Mouse (Mus musculus) cerebellum, adult 9-11 months (tissue): ENCODE data around the gene Lgr5.

Source experiments
- DNase-seq: peaks from one replicate; pipeline ENCODE4 v3.0.0; 2022

The Lgr5 gene

GRCm38 (mm10) chr10:115569712-115570491, 17.7 kb downstream of the Lgr5 start, which contains the start of gene A930009A15Rik:
TSS of gene A930009A15Rik (plus strand) at chr10:115569986.
- DNase-seq = no peak

DNA sequence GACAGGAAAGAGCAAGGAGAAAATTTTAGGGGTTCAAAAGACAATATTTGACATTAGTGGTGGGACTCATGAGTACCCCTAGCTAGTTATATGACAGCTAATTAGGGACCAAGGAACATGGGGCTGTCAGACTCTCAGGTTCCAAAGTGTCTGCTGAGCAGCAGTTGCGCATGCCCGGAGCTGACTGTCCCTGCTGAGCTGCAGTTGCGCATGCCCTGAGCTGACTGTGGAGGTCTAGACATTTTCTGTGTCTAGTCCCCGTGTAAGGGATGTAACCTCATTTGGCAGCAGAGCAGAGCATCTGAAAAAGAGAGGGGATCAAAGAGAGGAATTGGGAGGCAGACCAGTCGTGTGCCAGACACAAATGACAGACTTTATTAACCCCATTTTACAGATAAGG, 23.6 kb downstream of the Lgr5 start:
- DNase-seq = peak; percentile 11

GRCm38 (mm10) chr10:115562911-115563686, 24.5 kb downstream of the Lgr5 start:
- DNase-seq = peak; percentile 67

DNA sequence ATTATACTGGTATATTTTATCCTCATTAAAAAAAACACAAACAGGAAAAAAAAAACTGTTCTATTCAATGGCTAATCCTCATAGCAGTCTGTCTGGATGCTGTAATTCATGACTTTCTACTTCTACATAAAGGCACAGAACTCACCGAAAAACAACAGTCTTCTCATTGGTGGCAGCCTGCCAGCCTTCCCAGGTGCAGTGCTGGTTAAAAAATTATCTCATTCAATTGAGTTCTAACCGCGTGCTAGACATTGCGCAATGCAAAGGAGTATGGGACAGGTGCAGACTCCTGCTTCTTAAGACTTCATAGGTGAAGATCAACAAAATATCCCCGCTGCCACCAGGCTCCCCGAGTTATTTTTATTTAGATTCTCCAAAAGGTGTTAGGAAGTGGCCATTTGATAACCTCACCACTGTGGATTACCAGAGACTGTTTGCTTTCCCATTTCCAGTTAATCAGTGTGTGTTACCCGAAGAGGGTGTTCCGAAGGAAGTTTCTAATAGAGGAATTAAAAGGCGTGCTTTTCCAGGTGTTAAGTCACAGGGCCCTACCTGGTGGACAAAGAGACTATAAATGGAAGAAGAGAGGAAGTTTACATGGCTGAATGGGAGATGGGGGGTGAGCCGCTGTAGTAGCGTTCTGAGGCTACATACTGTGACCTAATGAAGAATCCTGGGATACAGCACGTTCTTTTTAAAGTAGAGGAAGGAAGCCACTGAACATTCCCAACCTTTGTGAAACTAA, 26.3 kb downstream of the Lgr5 start:
- DNase-seq = peak; percentile 45

DNA sequence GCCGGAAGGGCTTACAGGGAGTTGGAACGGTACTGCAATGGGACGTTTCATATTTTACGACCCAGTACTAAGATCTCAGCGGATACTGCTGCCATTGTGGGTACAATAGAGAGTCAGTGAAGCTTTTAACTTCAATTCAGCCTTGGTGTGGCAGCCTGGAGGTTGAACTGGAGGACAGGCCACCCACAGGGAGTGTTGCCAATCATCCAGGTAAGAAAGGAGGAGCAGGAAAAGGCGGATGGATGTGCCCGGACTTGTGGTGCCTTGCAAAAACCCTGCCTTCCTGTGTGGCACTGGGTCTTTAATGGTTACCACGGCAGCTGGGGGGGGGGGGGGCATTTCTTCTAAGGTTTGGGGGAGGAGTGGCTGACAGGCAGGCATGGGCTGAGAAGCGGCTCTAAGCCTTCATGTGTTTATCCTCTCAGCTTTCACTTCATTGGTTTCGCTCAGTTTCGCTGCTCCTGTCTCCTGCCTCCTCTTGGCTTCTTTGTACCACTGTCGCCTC, 30.8 kb downstream of the Lgr5 start:
- no peak for DNase-seq

GRCm38 (mm10) chr10:115555191-115555765, 32.3 kb downstream of the Lgr5 start:
- DNase-seq = no peak

- DNase-seq = no peak
Measured at GRCm38 (mm10) chr10:115553352-115554113, 34.0 kb downstream of the Lgr5 start.

GRCm38 (mm10) chr10:115551069-115551468, 36.5 kb downstream of the Lgr5 start:
- no peak for DNase-seq

GRCm38 (mm10) chr10:115550253-115550652, 37.3 kb downstream of the Lgr5 start:
- DNase-seq = no peak

- DNase-seq = no peak
Measured at GRCm38 (mm10) chr10:115542917-115543316, 44.7 kb downstream of the Lgr5 start.

- no peak for DNase-seq
Measured at GRCm38 (mm10) chr10:115530746-115531145, 56.8 kb downstream of the Lgr5 start.

GRCm38 (mm10) chr10:115529768-115530167, 57.8 kb downstream of the Lgr5 start:
- peak; percentile 30 for DNase-seq

GRCm38 (mm10) chr10:115528892-115529291, 58.7 kb downstream of the Lgr5 start:
- no peak for DNase-seq

DNA sequence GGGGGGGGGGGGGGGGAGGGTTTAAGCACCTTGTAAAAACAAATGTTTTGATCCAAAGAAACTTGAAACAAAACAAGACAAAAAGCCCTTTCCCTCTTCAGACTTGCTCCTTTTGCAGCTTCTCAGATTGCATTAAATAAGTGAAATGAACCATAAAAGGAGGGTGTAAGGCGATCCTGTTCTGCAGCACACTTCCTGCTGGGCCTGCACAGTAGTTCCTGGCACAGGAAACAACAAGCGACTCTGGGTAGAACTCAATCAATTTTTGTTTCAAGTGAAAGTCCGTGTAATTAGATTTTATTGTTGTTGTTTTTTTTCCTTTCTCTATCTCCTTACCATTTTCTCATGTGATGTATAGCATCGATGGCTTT, 66.5 kb downstream of the Lgr5 start:
- DNase-seq = no peak

GRCm38 (mm10) chr10:115520200-115521080, 67.1 kb downstream of the Lgr5 start:
- DNase-seq = no peak

DNA sequence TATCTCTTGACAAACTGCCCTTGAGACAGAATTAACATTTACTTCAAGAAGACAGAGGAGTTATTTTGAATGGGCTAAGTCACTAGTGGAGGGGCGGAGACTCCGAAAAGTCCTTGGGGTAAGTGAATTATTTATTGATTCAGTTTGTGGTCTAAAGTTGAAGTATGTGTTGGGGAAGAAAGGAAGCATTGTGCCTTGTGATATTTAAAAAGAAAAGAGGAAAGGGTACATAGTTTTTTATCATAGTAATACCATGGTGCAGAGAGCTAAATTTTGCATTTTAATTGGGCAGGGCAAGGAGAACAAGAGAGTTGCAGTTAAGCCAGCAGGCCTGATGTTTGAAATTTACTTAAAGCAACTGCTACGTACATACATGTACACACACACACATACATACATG, 68.7 kb downstream of the Lgr5 start:
- no peak for DNase-seq

GRCm38 (mm10) chr10:115515503-115515902, 72.1 kb downstream of the Lgr5 start:
- no peak for DNase-seq

DNA sequence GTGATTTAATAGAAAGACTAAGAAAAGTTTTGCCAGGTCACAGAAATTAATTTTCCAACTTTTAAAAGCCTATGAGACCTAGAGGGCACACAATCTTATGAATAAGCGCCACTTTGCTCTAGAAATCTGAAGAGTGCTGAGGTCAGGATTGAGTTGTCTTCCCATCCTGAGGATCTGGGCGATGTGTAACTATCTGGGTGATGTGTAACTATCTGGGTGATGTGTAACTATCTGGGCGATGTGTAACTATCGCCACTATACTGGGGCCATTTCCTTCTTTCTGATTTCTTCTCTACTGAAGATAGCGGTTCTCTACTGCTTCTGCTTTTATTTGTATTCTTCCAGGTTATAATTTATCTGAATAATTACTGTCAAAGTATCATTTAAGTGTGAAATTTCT, 76.6 kb downstream of the Lgr5 start:
- DNase-seq = no peak

DNA sequence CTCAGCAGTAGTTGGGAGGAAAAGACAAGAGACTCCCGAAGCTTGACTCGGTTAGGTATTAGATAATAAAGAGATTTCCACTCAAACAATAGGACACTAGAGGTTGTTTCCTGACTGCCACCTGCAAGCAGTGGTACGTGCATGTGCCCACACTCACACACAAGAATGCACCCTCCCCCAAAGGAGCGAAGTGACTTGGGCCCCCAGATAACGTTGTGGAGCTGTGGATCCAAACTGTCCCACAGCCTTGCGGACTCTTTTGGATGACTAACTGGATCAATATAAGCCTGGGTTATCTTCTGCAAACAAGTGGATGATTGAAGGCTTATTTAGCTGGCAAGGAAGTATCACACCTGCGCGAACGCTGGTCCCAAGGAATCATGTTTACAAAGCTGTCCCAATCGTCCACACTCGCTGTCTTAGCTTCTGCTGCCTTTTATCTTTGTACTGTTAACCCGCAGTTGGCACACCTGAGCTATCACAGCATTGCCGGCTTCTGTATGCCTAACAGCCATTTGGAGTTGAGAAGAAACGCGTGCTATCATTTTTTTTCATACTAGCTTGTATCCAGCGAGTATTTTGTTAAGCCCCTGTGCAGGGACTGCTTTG, 81.8 kb downstream of the Lgr5 start:
- no peak for DNase-seq

GRCm38 (mm10) chr10:115505155-115505554, 82.4 kb downstream of the Lgr5 start:
- no peak for DNase-seq

- DNase-seq = no peak
Measured at GRCm38 (mm10) chr10:115493778-115494141, 93.8 kb downstream of the Lgr5 start.
